Mouse (Mus musculus) lung, postnatal 0 days (tissue): ENCODE data around the gene Icam4.

ENCODE experiments used
- CTCF ChIP-seq: IDR thresholded peaks from 2 replicates; pipeline ENCODE4 v1.5.1; 2016; ENCODE audit warnings: antibody characterized with exemption, mild to moderate bottlenecking
- EP300 ChIP-seq: IDR thresholded peaks from 2 replicates; pipeline ENCODE4 v1.6.1; 2016; ENCODE audit warnings: antibody characterized with exemption, mild to moderate bottlenecking, control low read depth

- TF ChIP-seq CTCF (no peak), EP300 (no peak)
Observed at GRCm38 (mm10) chr9:20987953-20988352, 41.2 kb upstream of the Icam4 start.
